Mouse (Mus musculus): Measurements from ENCODE around the gene Plekhm3. TPM values are rescaled to one million over a fixed set of nuclear protein-coding genes. Genes with fewer than 3 reads are reported as not detected.

The Plekhm3 gene
- polyA plus RNA-seq, 1 experiment = 8.2 TPM

GRCm38 (mm10) chr1:64779863-64780262 lies 176.8 kb downstream of the Plekhm3 start:
- Histone ChIP-seq H3K4me1 (ENCODE audit: control insufficient read depth, insufficient read depth, low read length) (no peaks in the 10 kb centered on the region), H3K4me3 (ENCODE audit: insufficient read depth, low read length) (no peak overlapping the region), H3K27ac (ENCODE audit: insufficient read depth, low read length) (no peak overlapping the region)
- TF ChIP-seq CTCF (IDR thresholded peaks at IDR 0.05; ENCODE audit: borderline replicate concordance, insufficient read depth, low read length) (no peak), POLR2A (IDR thresholded peaks at IDR 0.05; ENCODE audit: low read depth, low read length) (no peak)

DNA sequence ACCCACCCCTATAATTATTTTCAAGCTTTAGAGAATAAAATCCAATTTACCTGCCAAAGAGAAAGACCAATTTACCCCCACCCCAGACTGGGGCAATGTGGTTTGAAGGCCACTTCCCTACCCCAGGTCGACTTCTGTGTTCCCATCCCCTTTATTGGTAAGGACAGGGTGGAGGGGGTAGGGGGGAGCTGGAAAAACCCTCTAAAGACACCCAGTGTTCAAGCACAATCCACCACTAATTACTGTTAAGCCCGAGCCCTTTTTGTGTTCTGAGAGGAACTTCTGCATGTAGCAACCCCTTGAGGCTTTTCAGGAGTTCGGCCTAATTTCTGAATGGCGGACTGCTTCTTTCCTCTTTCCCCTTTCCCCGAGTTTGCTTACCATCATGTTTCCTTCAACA lies 177.2 kb downstream of the Plekhm3 start:
- no peak for TF ChIP-seq CTCF (IDR thresholded peaks at IDR 0.05; ENCODE audit: borderline replicate concordance, insufficient read depth, low read length)
- no peak for TF ChIP-seq POLR2A (IDR thresholded peaks at IDR 0.05; ENCODE audit: low read depth, low read length)
- H3K27ac ChIP-seq (ENCODE audit: insufficient read depth, low read length) = no peak overlapping the region
- no peaks in the 10 kb centered on the region for H3K4me1 ChIP-seq (ENCODE audit: control insufficient read depth, insufficient read depth, low read length)
- no peak overlapping the region for H3K4me3 ChIP-seq (ENCODE audit: insufficient read depth, low read length)

DNA sequence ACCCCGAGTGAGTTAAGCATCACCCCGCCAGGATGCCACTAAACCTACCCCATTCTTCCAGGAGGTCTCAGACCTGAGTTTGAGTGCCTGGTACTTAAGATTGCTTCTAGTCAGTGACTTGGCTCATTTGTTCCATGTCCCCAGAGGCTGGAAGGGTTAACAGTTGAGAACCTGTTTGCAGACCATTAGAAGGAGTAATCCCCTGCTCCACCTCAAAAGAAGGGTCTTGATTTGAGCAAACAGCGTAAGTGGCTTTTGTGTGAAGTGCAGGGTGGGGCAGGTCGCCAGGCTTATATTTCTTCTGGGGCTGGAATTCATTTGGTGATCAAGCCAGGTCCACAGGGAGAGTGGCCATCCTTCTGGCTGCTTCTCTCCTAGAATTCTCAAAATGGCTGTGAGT lies 183.3 kb downstream of the Plekhm3 start:
- H3K27ac ChIP-seq (ENCODE audit: insufficient read depth, low read length) = no peak overlapping the region
- no peak overlapping the region for H3K4me3 ChIP-seq (ENCODE audit: insufficient read depth, low read length)
- TF ChIP-seq POLR2A (IDR thresholded peaks at IDR 0.05; ENCODE audit: low read depth, low read length) (no peak), CTCF (IDR thresholded peaks at IDR 0.05; ENCODE audit: borderline replicate concordance, insufficient read depth, low read length) (no peak)
- no peaks in the 10 kb centered on the region for H3K4me1 ChIP-seq (ENCODE audit: control insufficient read depth, insufficient read depth, low read length)

DNA sequence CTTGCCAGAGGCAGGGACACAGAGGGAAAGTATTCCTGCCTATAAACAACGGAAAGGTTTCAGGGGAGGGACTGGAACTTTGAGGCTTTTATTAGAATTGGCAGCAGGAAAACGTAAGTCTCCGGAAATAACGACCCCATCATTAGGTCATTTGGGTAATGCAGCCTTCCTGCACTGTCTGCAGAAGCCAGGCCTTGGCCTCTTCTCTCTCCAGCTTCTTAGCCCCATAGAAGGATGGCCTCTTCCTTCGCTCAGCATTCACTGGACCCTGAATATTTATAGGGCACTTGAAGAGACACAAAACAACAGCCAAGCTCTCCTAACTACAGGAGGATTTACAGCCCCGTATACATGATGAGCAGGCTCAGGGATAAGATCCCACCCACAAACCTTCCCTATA lies 186.5 kb downstream of the Plekhm3 start:
- H3K4me3 ChIP-seq (ENCODE audit: insufficient read depth, low read length) = no peak overlapping the region
- H3K27ac ChIP-seq (ENCODE audit: insufficient read depth, low read length) = no peak overlapping the region
- no peak for TF ChIP-seq POLR2A (IDR thresholded peaks at IDR 0.05; ENCODE audit: low read depth, low read length)
- TF ChIP-seq CTCF (IDR thresholded peaks at IDR 0.05; ENCODE audit: borderline replicate concordance, insufficient read depth, low read length) = no peak
- H3K4me1 ChIP-seq (ENCODE audit: control insufficient read depth, insufficient read depth, low read length) = no peaks in the 10 kb centered on the region

GRCm38 (mm10) chr1:64761646-64762045 lies 195.0 kb downstream of the Plekhm3 start:
- TF ChIP-seq POLR2A (IDR thresholded peaks at IDR 0.05; ENCODE audit: low read depth, low read length) (no peak), CTCF (IDR thresholded peaks at IDR 0.05; ENCODE audit: borderline replicate concordance, insufficient read depth, low read length) (no peak)
- Histone ChIP-seq H3K4me1 (ENCODE audit: control insufficient read depth, insufficient read depth, low read length) (no peaks in the 10 kb centered on the region), H3K4me3 (ENCODE audit: insufficient read depth, low read length) (no peak overlapping the region), H3K27ac (ENCODE audit: insufficient read depth, low read length) (no peak overlapping the region)

- Histone ChIP-seq H3K4me3 (ENCODE audit: insufficient read depth, low read length) (no peak overlapping the region), H3K4me1 (ENCODE audit: control insufficient read depth, insufficient read depth, low read length) (peaks cover 3% of the 10 kb centered on the region; the same call in 1 of the 2 replicates), H3K27ac (ENCODE audit: insufficient read depth, low read length) (no peak overlapping the region)
- no peak for TF ChIP-seq CTCF (IDR thresholded peaks at IDR 0.05; ENCODE audit: borderline replicate concordance, insufficient read depth, low read length)
- no peak for TF ChIP-seq POLR2A (IDR thresholded peaks at IDR 0.05; ENCODE audit: low read depth, low read length)
These were observed 198.9 kb downstream of the Plekhm3 start for GRCm38 (mm10) chr1:64757766-64758165.

DNA sequence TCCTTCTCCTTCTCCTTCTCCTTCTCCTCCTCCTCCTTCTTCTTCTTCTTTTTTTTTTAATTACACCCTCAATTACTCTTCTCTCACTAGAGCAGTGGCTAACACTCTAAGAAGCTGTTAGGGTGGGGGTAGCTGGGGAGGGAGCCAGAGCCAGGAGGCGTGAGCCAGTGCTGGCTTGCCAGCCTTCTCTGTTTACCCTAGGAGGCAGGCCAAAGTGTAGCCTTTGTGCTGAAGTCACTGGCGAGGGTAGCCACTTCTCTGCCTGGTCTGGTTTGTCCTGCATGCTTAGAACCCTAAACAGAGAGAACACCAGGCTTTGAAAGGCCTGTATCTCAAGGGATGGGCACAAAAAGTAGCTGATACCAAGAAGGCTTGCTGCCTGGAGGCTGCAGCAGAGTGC lies 199.4 kb downstream of the Plekhm3 start:
- TF ChIP-seq POLR2A (IDR thresholded peaks at IDR 0.05; ENCODE audit: low read depth, low read length) (no peak), CTCF (IDR thresholded peaks at IDR 0.05; ENCODE audit: borderline replicate concordance, insufficient read depth, low read length) (no peak)
- H3K27ac ChIP-seq (ENCODE audit: insufficient read depth, low read length) = no peak overlapping the region
- H3K4me3 ChIP-seq (ENCODE audit: insufficient read depth, low read length) = no peak overlapping the region

DNA sequence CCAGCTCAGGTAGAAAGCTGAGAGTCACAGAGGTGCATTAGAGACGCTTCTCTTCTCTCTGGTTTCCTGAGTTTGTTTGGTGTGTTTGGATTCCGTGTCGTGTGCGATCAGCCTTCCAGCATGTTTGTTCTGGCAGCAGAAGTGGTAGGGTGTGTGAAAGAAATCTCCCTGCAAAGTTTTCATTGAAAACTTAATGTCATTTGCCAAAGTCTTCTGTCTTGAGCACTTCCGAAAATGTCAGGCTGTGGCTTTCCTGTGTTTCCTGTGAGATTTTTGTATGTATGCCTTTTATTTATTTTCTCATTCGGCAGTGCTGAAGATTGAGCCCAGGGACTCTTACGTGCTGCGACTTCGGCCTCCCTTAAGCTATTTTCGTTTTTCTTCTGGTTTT lies 200.0 kb downstream of the Plekhm3 start:
- Histone ChIP-seq H3K4me1 (ENCODE audit: control insufficient read depth, insufficient read depth, low read length) (peaks cover 3% of the 10 kb centered on the region; the same call in 1 of the 2 replicates), H3K27ac (ENCODE audit: insufficient read depth, low read length) (no peak overlapping the region), H3K4me3 (ENCODE audit: insufficient read depth, low read length) (no peak overlapping the region)
- no peak for TF ChIP-seq CTCF (IDR thresholded peaks at IDR 0.05; ENCODE audit: borderline replicate concordance, insufficient read depth, low read length)
- TF ChIP-seq POLR2A (IDR thresholded peaks at IDR 0.05; ENCODE audit: low read depth, low read length) = no peak

More for the DNA sequence above, 199.4 kb downstream of the Plekhm3 start:
- H3K4me1 ChIP-seq (ENCODE audit: control insufficient read depth, insufficient read depth, low read length) = peaks cover 3% of the 10 kb centered on the region; the same call in 1 of the 2 replicates

DNA sequence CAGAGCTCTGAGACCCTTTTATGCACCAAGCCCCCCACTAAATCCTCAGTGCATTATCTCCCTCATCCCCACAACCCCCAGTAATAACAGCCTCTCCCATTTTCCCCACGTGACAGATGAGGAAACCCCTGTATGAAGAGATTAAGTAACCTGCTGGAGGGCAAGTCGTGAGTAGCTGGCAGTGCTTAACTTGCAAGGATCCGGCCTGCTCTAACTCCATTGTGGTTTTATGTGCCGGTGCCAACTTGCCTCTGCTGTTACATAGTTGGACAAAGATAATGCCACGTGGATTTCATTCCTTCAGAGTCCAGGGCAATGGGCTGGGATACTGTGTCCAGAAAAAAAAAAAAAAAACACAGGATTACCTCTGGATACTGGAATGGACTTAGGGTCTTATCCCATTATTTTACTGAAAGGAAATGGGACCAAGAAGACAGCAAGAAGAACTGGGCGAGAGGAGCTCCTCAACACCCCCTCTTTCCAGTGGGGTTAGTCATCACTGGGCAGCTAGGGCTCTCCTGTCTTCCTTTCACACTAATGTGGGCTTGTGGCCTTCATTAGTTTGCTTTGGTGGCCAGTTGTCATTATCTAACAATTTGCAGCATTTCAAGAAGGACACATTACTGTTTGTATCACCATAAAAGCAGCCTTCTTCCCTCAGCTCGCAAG lies 200.5 kb downstream of the Plekhm3 start:
- TF ChIP-seq CTCF (IDR thresholded peaks at IDR 0.05; ENCODE audit: borderline replicate concordance, insufficient read depth, low read length) = no peak
- TF ChIP-seq POLR2A (IDR thresholded peaks at IDR 0.05; ENCODE audit: low read depth, low read length) = no peak
- H3K27ac ChIP-seq (ENCODE audit: insufficient read depth, low read length) = no peak overlapping the region
- peaks cover 3% of the 10 kb centered on the region; the same call in 1 of the 2 replicates for H3K4me1 ChIP-seq (ENCODE audit: control insufficient read depth, insufficient read depth, low read length)
- no peak overlapping the region for H3K4me3 ChIP-seq (ENCODE audit: insufficient read depth, low read length)

DNA sequence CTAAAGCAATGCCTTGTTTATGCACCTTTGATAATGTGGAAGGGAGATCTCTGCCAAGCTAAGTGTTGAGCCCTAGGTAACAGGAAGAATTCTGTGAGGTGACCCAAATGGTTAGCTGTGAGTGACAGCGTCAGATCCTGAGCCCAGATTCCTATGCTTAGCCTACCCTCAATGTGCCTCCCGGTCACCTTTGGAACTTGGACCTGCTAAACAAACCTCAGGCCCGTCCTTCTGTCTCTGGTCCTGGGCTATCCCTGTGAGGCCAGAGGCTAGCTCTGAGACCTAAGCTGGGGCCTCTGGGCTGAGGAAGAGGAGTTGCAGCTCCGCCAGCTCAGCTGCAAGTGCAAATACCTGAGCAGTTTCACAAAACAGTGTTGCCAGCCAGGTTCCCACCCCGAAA lies 202.0 kb downstream of the Plekhm3 start:
- Histone ChIP-seq H3K4me3 (ENCODE audit: insufficient read depth, low read length) (no peak overlapping the region), H3K4me1 (ENCODE audit: control insufficient read depth, insufficient read depth, low read length) (peaks cover 3% of the 10 kb centered on the region; the same call in 1 of the 2 replicates), H3K27ac (ENCODE audit: insufficient read depth, low read length) (no peak overlapping the region)
- TF ChIP-seq POLR2A (IDR thresholded peaks at IDR 0.05; ENCODE audit: low read depth, low read length) (no peak), CTCF (IDR thresholded peaks at IDR 0.05; ENCODE audit: borderline replicate concordance, insufficient read depth, low read length) (no peak)

Data from embryonic fibroblast, embryonic 13.5 days (primary cell).